Mouse (Mus musculus) megakaryocyte progenitor cell, adult 5-6 weeks (primary cell): ENCODE results near the gene Smc3. TPM values are rescaled to one million over a fixed set of nuclear protein-coding genes. Genes with fewer than 3 reads are reported as not detected.
"Not testable (repeated sequence)": the region's sequence is repeated elsewhere in the genome, so short reads cannot be mapped to it uniquely, and the experiment has no call there.

ENCODE experiments used
- ATAC-seq: replicated peaks from 2 replicates; pipeline ENCODE4 v1.8.0; 2016; ENCODE audit warnings: mild to moderate bottlenecking, moderate TSS enrichment, inconsistent platforms; ENCODE audit not compliant: poor library complexity
- total RNA-seq, 2 experiments: library from RNA; stranded (forward) in 1 of 2; stranded (reverse) in 1 of 2; fragments of 157-497, 149-512 nt in 1 of 2; fragments of 200-1000 nt in 1 of 2; gene quantifications; 2 replicates each; pipeline versions ENCODE4 v1.2.3 to v1.2.4; 2015 to 2017

Smc3 gene
- total RNA-seq, 2 experiments from 2014 or later, result 109 to 140 TPM

DNA sequence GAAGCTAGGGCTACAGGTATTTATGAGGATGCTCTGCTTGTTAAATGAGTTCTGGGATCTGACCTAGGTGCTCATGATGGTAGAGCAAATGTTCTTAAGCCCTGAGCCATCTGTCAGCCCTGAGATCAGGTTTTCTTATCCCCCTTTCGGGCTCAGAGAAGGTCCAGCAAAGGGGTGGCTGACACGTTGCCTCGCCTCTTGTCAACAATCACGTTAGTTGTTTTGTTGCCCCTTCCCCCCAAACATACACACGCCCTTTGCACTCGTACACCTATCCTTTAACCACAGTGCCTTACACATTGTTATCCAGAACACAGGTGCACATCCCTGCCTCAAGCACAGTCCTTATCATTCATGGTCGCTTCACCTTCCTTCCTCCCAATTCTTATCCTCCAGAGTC, 50.7 kb downstream of the Smc3 start:
- no peak for ATAC-seq

DNA sequence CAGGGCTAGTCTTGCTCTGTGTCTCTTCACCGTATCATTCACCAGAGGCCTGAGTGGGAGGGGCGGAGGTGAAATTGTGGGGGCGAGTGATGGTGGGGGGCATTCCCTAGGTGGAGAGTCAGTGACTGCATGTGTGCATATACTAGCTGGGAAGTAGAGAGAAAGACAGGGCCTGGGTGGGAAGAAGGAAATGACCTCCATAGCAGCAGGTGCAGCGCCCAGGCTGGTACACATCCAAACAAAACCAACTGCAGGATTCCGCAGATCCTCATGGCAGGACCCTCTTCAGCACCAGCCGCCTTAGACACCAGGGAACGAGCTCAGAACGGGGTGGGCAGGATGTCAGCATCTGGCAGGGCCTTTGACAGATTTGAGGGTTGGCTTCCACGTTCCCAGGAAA, 52.1 kb downstream of the Smc3 start:
- no peak for ATAC-seq

DNA sequence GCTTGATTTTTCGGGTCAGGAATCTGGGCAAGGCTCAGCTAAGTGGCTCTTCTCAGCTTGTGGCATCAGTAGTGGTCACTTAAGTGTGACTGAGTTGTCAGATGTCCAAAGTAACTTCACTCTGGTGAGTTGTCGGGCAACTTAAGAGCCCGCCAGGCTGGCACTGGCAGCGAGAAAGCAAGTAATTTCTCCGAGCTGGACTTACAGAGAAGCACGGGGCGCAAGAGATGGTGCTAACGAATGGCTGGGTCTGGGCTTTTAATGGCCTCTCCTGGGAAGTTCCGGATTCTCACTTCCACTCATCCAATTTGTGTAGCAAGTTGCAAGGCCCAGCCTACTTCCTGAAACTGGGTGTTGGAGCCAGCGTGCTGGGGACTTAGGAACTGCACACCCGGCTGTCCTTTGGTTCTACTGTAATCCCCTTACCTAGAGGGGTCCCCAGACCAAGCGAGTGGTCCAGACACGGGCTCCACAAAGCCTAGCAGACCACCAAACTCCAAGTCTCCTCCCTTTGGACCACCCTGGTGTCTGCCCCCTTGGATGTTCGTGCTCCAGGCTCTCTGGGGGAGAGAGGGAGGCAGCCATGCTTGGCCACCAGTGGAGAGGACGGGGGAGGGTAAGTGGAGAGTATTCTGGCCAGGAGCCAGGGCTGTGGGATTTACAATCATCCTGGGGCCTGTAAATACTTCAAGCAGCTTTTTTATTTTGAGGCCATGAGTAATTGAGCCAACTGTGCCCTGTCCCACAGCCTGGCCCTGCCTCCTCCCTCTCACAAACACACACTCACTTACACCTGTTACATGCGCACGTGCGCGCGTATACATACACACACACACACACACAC, 53.6 kb downstream of the Smc3 start:
- no peak for ATAC-seq

DNA sequence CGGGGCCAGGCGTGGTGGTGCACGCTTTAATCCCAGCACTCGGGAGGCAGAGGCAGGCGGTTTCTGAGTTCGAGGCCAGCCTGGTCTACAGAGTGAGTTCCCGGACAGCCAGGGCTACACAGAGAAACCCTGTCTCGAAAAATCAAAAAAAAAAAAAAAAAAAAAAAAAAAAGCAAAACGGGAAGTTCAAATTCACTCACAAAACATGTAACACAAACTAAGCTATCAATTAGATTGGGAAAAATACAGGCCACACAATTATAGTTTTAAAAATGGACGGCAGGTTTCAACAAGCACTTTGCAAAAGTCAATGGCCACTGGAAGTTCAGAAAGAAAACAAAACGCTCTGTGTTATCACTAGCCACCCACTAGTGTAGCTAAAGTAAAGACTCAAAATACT, 56.2 kb downstream of the Smc3 start:
- ATAC-seq, result not testable (repeated sequence)

DNA sequence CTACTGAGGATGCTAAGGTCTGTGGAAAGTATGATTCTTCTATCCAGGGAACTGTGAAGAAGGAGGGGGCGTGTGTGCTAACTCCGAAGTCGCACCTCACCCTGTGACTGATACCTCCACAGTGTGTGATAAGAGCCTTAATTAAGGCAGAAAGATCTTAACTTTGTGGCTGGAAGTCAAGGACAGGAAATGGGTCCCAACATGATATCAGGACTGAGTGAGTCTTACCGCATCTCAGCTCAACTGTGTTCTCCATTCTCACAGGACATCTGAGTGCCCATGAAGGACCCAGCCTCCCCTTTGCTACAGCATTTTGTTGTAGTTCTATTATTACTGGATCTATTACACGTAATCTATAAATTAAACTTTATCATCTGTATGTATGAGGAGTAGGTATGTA, 57.2 kb downstream of the Smc3 start:
- ATAC-seq, result 0 out of 2 replicates have a peak, but pooled peaks have one; percentile 9

DNA sequence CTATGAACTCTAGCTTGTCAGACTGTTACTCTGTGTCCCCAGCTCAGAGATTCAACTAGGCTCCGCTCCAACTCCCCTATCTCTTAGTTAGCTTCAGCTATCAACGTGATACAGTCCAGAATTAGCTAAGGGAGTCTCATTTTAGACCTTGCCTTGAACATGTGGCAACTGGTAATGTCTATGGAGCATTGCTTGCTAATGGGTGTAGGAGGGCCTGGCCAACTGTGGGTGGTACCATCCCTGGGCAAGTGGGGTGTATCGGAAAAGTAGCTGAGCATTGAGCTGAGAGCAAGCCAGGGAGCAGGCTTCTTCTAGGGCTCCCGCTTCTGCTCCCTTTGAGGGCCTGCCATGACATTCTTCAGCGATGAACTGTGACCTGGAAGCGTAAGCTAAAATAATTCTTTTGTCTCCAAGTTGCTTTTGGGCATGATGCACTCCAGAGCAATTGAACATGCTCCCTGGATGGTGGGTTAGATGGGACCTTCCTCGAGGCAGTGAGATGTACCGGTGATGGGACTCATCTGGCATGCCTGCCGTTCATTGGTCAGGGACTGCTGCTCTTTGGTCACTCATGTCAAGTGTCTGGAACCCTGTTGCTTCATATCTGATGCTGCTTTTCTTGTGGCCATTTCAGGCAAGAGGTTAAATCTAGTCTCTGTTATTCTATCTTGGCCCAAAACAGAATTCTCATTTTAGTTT, 60.7 kb downstream of the Smc3 start:
- ATAC-seq, result no peak

DNA sequence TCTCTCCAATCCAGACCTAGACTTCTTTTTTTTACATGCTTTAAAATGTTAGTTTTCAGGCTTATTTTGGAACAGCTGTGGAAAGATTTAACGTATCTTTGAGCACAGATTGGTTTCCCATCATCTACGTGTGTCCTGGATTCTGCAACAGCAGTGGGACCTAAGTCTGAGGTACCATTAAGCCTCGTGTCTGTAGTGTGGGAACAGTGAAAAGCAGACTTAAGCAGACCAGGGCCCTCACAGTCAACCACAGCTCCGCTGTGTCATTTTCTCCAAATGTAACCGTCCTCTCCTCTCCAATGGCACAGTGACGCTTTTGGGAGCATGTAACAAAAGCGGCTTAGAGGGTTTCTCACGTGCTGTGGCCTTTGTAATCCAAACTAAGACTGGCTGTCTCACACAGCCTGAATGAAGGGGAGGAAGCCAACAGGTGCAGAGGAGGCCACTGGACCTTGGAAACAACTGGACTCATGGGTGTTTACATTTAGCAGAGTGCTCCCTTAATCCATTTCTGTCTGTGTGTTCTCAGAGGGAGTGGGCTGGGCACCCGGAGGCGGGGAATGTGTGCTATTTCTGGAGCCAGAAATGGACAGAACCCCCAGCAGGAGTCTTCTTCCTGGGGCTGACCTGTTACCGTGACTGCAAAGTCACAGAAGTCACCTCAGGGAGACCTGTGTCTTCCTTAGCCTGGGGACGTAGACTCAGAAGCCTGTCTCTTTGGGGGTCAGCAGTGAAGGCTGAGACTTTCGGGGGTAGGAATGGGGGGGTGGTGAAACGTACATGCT, 61.9 kb downstream of the Smc3 start:
- no peak for ATAC-seq

DNA sequence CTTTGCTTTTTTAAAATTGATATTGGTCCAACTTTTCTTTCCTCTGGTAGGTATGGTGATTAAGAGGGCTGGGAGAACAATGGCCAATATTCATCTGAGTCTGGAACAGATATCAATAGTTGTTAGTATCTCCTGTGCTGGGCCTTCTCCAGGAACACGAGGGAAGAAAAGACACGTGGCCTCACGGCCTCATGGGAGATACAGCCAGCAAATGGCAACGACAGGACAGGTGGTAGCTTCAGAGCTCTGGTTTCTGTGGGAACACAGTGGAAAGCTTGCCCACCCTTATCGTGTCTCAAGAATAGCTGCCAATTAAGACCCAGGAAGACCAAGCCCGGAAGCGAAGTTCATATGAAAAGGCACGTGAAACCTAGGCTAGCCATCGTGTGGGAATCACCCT, 64.6 kb downstream of the Smc3 start:
- ATAC-seq, result no peak

DNA sequence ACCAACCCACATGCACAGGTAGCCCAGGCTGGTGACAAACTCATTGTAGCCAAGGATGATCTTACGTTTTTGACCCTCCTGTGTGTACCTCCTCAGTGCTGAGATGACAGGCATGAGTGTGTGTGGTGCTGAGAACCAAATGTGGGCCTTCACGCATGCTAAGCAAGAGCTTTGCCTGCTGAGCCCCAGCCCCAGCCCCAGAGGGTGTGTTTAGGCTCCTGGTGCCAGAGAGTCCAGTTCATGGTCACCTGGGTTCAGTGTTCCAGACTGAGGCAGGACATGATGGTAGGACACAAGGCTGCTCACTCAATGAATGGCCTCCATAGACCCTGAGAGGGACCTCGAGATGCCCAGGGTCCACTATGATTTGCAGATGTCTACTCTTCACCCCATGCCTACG, 65.2 kb downstream of the Smc3 start:
- no peak for ATAC-seq

DNA sequence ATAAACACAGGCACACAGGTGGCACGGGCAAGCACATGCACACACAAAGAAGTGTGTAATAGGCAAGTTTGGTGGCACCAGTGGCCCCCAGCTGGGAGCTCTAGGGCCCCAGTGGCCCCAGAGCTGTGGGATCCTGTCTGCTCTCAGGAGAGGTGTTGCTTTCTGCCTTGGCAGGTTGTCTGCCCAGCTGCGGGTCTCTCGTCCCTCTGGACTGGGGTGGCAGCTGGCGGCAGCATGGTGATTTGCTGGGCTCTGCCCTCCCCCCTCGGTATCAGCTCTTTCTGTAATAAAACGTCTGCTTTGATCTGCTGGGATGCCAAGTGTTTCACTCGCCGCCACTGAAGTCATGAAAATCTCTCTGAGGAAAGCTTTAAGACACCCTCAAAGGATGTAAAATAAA, 66.5 kb downstream of the Smc3 start:
- no peak for ATAC-seq

DNA sequence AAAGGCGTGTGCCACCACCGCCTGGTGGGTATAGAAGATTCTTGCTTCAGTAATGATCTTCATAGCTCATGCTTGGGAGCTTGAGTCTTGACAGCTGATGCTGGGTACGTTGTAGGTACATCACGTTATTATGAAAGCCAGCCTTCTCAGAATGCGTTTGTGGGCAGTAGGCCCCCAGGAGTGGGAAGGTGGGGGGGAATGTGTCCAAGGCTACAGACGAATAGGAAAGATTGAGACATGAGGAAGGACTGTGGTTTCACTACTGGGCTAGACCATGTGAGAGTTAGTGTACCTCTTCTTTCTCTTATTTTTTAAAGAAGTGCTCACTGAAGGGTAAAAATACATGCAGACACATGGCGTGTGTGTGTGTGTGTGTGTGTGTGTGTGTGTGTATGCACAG, 68.6 kb downstream of the Smc3 start:
- peak; percentile 88 for ATAC-seq

DNA sequence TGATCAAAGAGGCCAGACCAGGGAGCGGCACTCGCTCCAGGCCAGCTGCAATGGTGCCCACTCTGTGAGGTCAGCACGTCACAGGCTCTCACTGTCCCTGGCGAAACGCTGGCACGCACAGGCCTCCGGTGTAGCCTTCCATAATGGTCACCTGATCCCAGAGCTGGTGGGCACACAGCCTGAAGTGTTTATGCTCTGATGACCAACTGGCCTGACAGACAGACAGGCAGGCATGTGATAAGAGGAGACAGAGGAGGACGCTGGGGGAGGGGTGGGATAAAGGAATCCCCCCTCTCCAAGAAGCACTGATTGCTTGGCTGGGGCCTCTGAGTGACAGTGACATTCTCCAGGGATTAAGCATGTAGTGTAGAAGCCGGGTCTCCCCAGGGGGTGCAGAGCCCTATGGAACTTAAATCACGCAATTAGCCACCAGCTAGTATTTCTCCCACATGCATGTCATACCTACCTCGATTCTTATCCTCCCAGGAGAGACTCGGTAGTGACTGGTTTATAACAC, 70.5 kb downstream of the Smc3 start:
- ATAC-seq, result no peak

DNA sequence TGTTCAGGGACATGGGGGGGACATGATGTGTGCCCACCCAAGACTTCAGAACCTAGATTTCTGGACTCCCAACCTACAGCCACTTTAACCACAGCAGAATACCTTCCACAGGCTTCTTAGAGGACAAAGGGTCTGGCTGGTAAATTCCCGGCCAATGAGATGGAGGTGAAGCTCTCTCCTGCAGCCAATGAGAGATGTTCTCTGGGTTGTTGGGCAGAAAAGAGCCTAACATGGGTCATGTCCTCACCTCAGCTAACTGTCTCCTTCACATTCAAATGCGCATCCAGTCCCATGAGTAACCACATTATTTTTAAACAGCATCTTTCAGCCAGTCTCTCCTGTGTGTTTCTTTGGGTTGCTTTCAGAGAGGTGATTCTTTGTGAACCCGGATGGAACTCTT, 71.2 kb downstream of the Smc3 start:
- no peak for ATAC-seq

DNA sequence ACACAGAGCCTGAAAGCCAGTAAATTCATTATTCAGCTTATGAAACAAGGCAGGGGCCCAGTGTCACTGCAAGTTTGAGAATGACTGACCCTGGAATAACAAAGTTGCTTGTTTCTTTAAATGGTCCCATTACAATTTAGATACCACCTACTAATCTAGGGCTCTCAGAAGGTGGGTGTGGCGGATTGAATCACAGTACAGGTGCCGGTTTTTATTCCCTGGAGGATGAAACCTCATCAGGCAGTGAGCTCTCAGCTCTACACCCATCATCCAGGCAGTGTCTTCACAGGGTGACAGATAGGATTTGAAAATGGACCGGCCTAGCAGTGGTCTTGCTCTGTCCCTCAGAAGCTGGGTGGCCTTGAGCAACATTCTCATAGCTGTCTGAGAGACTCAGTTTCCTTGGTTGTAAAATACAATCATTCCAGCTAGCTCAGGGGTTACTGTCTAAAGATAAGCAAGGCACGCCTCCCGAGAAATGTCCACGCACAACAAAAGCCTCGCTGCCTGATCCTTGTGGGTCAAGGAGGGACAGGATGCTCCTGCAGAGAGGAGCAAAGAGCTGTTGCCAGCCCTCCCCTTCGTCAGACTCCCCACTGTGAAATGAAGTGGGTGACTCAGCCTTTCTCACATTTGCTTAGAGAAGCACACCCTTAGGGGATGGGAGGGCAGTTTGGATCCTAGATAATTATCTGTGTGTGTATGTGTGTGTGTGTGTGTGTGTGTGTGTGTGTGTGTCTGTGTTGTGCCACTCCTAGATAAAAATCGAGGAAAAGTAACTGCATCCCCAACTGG, 74.1 kb downstream of the Smc3 start:
- no peak for ATAC-seq

DNA sequence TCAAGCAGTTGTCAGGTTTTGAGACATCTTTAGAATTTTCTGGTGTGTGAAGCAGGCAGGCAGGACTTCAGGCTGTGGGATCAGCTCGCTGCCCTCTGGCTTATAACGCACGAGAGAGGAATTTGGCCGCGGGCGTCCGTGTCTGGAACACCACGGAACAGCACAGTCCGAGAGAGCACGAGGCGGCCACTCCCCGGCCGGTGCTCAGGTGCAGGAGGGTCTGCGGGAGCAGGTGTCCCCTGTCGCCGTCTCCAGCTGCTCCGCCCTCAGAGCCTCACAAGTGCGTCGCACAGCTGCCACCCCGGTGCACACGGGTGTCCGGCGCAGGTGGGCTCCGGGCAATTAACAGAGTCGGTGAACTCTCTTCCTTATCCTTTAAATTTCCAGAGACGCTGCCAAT, 76.0 kb downstream of the Smc3 start:
- ATAC-seq, result no peak

DNA sequence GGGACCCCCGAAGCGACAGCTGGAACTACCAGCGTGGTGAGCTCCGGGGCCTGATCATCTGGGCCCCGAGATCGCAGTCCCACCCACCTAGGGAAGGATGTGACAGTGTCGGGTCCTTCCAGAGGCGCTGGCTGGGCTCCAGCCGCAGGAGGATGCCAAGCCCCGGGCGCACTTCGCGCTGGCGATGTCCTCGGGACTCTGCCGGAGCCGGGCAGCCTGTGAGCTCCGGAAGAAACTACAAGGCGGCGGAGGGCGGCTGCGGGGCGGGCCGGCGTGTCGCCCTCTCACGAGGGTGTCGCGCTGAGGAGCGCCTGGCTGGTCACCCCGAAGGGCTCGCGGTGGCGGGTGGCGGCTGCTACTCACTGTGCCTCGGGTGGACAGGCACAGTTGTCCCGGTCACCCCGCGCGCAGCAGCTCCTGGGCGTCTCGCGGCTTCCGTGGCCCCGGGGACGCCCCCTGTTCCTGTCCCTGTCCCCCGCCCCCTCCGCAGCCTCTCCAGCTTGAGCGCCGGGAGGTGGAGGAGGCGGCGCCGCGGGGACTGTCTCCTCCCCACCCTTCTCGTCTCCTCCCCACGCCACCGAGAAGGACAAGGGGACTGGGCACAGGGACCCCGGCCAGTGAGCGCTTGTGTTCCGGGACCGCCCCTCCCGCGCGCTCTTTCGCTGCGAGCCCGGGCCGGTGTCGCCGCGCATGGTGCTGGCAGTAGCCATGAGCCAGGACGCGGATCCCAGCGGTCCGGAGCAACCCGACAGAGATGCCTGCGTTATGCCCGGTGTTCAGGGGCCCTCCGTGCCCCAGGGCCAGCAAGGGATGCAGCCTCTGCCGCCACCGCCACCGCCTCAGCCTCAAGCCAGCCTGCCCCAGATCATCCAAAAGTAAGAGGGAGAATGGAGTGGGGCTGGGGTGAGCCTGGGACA, 76.8 kb downstream of the Smc3 start, which contains the start of gene Rbm20:
Rbm20 (plus strand) TSS at position 589 of the 917 bp plus-strand sequence.
- ATAC-seq, result peak; percentile 37

DNA sequence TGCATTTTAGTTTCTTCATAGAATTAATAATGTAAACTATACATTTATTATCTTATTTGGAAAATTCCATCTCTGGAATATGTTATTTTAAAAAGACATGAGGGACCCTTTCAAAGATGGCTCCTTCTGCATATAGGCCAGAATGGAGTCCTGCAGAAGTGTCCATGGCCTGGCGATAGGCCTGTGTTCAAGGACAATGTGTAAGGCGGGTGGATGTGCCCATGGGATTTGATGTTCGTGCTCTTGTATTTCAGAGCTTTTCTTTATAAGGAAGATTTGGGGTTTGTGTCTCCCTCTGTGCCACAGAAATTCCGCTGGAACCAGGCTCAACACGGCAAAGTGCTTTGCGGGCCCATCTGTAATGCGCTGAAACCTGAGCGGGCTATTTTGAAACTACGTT, 79.0 kb downstream of the Smc3 start:
- no peak for ATAC-seq

DNA sequence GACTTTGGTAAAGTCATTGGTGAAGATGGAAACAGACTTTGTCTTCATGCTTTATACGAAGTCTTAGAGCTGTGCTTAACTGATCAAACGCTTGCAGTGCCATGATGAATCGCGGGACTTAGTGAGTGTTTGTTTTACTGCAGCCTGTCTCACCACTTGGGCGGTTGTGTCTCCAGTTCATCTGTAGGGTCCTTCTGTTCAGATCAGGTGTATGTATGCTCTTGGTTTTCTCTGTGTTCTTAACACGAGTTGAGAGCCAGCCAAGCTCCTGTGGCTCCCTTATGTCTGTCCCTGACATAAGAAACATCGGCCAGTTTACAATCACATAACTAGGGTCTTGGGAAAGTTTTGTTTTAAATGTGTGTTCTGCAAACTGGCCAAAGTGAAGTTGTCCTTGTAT, 79.8 kb downstream of the Smc3 start:
- no peak for ATAC-seq

DNA sequence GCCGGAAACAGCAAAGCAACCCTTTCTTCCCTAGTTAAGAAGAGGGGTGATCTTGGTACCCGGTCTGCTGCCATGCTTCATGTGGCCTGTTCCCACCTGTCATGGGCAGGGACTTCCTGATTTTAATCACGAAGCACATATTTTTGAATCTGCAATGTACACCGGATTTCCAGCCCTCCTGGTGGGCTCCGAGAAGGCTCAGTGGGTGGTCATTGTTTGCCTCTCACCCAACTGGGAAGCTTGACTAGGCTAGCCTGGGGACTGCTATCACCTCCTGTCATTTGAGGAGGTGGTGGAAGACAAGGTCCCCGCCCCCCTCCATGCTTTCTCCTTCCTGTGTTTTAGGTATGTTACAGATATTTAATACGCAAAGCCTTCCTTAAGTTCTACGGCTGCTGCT, 82.2 kb downstream of the Smc3 start:
- ATAC-seq, result no peak
